Mouse (Mus musculus) left cerebral cortex, adult 2 months (tissue): ENCODE measurements around the gene Scgb1a1. TPM values are rescaled to one million over a fixed set of nuclear protein-coding genes. Genes with fewer than 3 reads are reported as not detected.

Source experiments
- DNase-seq, 2 experiments: peaks; one replicate each; pipeline ENCODE4 v3.0.0; 2021 to 2022; ENCODE audit warnings: low spot score in 2 of 2, mixed read lengths in 1 of 2; ENCODE audit errors: extremely low spot score in 1 of 2
- H3K27ac ChIP-seq: fragments of 200-600 bp; 2 replicates; pipeline ENCODE4 v1.8.1; 2022
- H3K4me3 ChIP-seq: fragments of 200-600 bp; 2 replicates; pipeline ENCODE4 v1.8.1; 2022
- CTCF ChIP-seq: fragments of 200-600 bp; IDR thresholded peaks from 2 replicates; pipeline ENCODE4 v1.8.1; 2022; ENCODE audit warnings: antibody characterized with exemption, mild to moderate bottlenecking, moderate library complexity
- intact Hi-C: fragments of 180-260 bp; cut with DNase I; formaldehyde crosslinking; loops from one replicate; pipeline ENCODE4 v1.15.1; 2025
- total RNA-seq, 2 experiments: library from RNA; stranded (reverse); gene quantifications; 2 replicates each; pipeline ENCODE4 v1.2.3; 2021

Gene Scgb1a1
- total RNA-seq, 2 experiments from 2014 or later, result not detected

DNA sequence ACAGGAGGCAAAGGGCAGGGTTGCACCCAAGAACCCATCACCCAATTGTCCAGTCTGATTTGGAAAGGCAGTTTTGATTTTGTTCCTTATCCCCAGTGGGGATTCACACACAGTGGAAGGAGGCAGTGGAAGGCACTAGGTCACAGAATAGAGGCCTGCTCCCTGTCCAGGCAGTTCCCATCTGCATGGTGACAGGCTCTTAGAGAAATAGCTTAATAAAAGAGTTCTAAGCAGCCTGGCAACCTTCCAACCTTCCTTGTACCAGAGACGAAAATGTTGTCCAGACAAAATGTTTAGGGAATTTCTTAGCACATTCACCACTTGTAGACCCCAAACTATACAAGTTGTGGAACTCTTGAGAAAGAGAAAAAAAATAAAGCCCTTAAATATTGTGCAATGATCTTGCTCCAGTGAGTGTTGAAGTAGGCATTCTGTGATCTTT, 39.8 kb downstream of the Scgb1a1 start:
- no peak for TF ChIP-seq CTCF
- intact Hi-C loops, result no loop called here
- Histone ChIP-seq H3K4me3 (no peak overlapping the region), H3K27ac (no peak overlapping the region)
- no peak for DNase-seq

DNA sequence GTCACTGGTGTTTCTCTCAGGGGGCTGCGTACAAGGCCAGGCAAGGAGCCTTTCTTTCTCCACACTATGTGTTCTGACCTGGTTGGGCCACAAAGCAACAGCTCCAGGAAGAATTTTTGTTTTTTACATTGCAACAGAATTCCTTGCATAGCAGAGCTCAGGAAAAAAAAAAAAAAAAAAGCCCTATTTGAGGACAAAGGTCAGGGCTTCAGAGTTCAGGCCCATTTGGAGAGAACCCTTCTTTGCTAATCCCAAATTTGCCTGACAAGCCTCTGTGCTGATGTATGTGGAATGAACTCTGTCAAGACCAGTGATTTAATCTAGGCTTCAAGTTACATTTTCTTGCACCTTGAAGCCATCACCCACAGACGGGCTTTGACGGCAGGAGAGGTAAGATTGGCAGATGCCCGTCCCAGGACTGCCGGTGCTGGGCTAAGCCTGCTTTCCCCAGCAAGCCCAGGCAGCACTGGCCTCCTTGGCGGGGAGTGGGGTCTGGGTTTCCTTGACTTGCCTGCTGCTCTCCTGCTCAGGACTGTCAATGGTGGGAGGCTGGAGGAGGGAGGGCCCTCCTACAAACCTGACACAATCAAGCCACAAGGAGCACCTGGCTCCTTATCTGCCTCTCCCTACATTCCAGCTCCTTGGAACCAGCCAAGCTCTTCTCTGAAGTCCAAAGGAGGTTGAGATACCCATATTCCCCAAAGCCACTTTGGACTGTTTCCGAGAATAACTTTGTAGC, 40.4 kb downstream of the Scgb1a1 start:
- no peak for TF ChIP-seq CTCF
- no peak for DNase-seq
- Histone ChIP-seq H3K27ac (no peak overlapping the region), H3K4me3 (no peak overlapping the region)
- intact Hi-C loops, result no loop called here

- no peak overlapping the region for H3K4me3 ChIP-seq
- intact Hi-C loops, result no loop called here
- no peak for TF ChIP-seq CTCF
- no peak for DNase-seq
- no peak overlapping the region for H3K27ac ChIP-seq
Observed at GRCm38 (mm10) chr19:9044291-9044690, 43.5 kb downstream of the Scgb1a1 start.

- intact Hi-C loops, result no loop called here
Observed at GRCm38 (mm10) chr19:9043123-9043522, 44.6 kb downstream of the Scgb1a1 start.

DNA sequence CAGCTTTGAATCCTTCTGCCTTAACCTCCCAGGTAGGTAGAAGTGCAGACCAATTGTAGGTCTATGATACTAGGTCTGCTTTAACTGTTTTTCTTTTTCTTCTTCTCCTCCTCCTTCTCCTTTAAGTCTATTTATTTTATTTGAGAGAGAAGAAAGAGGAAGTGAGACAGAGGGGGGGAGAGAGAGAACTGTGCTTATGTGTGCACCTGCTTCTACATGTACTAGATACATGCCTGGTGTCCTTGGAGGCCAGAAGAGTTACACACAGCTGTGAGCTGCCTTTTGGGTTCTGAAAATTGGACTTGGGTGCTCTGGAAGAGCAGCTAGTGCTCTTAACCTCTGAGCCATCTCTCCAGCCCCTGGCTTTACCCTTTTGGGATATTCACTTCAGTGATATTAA, 46.7 kb downstream of the Scgb1a1 start:
- TF ChIP-seq CTCF, result no peak
- no peak for DNase-seq
- intact Hi-C loops, result no loop called here
- H3K27ac ChIP-seq, result no peak overlapping the region
- H3K4me3 ChIP-seq, result no peak overlapping the region

More at GRCm38 (mm10) chr19:9043123-9043522, 44.6 kb downstream of the Scgb1a1 start:
- Histone ChIP-seq H3K27ac (no peak overlapping the region), H3K4me3 (no peak overlapping the region)
- no peak for TF ChIP-seq CTCF
- no peak for DNase-seq

DNA sequence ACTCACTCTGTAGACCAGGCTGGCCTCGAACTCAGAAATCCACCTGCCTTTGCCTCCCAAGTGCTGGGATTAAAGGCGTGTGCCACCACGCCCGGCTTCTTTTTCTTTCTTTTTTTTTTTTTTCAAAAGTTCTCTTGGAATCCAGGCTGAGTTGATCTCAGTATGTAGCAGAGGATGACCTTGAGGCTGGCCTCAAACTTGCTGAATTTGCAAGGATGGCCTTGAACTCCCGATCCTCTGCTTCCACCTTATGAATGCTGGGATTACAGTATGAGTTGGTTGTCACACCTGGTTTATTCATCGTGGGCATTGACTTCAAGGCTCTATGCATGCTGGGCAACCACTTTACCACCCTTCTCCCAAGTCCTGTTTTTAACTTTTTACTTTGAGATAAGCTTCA, 47.1 kb downstream of the Scgb1a1 start:
- TF ChIP-seq CTCF, result no peak
- intact Hi-C loops, result no loop called here
- no peak overlapping the region for H3K27ac ChIP-seq
- DNase-seq, result no peak
- H3K4me3 ChIP-seq, result no peak overlapping the region

GRCm38 (mm10) chr19:9039928-9040327, 47.8 kb downstream of the Scgb1a1 start:
- no peak for DNase-seq
- TF ChIP-seq CTCF, result no peak
- Histone ChIP-seq H3K27ac (no peak overlapping the region), H3K4me3 (no peak overlapping the region)
- intact Hi-C loops, result loop anchor here (5.0 kb wide), 1 partner anchor 38 kb away; no protein-coding TSS in a partner anchor

- Histone ChIP-seq H3K27ac (no peak overlapping the region), H3K4me3 (no peak overlapping the region)
- no peak for TF ChIP-seq CTCF
- DNase-seq, result no peak
- intact Hi-C loops, result loop anchor here (5.0 kb wide), 1 partner anchor 37 kb away; no protein-coding TSS in a partner anchor
Observed at GRCm38 (mm10) chr19:9039266-9039665, 48.5 kb downstream of the Scgb1a1 start.

GRCm38 (mm10) chr19:9038136-9038535, 49.6 kb downstream of the Scgb1a1 start:
- TF ChIP-seq CTCF, result no peak
- H3K4me3 ChIP-seq, result no peak overlapping the region
- no peak overlapping the region for H3K27ac ChIP-seq
- no peak for DNase-seq
- intact Hi-C loops, result loop anchor here (5.0 kb wide), 1 partner anchor 36 kb away; no protein-coding TSS in a partner anchor

GRCm38 (mm10) chr19:9035101-9035500, 52.7 kb downstream of the Scgb1a1 start:
- Histone ChIP-seq H3K27ac (no peak overlapping the region), H3K4me3 (no peak overlapping the region)
- no peak for DNase-seq
- TF ChIP-seq CTCF, result no peak
- intact Hi-C loops, result loop anchor here (5.0 kb wide), 1 partner anchor 33 kb away; no protein-coding TSS in a partner anchor

DNA sequence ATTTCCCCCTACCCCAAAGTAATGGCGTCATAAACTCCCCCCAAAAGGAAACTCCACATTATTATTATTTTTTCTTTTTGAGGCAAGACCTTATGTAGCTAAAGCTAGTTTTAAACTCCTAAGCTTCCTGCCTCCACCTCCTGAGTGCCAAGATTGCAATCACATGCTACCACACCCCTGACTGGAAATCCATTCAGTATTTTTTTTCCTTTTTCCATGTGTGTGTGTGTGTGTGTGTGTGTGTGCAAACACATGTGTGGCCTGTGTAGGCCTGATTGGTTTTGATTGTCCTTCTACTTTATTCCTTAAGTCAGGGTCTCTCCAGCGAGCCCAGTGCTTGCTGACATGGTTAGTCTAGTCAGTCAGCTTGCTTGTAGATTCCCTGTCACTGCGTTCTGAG, 53.3 kb downstream of the Scgb1a1 start:
- intact Hi-C loops, result no loop called here
- Histone ChIP-seq H3K27ac (no peak overlapping the region), H3K4me3 (no peak overlapping the region)
- no peak for TF ChIP-seq CTCF
- DNase-seq, result no peak

Other genes with a start within 250 kb of the Scgb1a1 start
- 100 to 1,000 TPM; 184 to 198 TPM for gene Gng3, start 248.8 kb downstream of the Scgb1a1 start, total RNA-seq
- 1 to 10 TPM in 1 of 2 experiments, under 1 TPM in 1; 0.87 to 1.1 TPM for gene Lrrn4cl, start 237.2 kb downstream of the Scgb1a1 start, total RNA-seq
- gene Ubxn1, start 216.5 kb downstream of the Scgb1a1 start, total RNA-seq, result 10 to 100 TPM; 86.1 to 94.7 TPM
- gene Uqcc3, start 207.0 kb downstream of the Scgb1a1 start, total RNA-seq, result 10 to 100 TPM; 33.1 to 36.2 TPM
- gene Lbhd1, start 204.2 kb downstream of the Scgb1a1 start, total RNA-seq, result 1 to 10 TPM; 6.5 to 9.3 TPM
- not detected for gene Gm49403, start 204.0 kb downstream of the Scgb1a1 start, total RNA-seq
- gene 1810009A15Rik, start 199.1 kb downstream of the Scgb1a1 start, total RNA-seq, result 10 to 100 TPM; 22.5 to 23.2 TPM
- 1 to 10 TPM; 1.2 to 6.7 TPM for gene Gm49416, start 199.0 kb downstream of the Scgb1a1 start, total RNA-seq
- gene Ints5, start 195.0 kb downstream of the Scgb1a1 start, total RNA-seq, result 10 to 100 TPM; 21.7 to 22.9 TPM
- 100 to 1,000 TPM in 1 of 2 experiments, 10 to 100 TPM in 1; 96.4 to 104 TPM for gene Ganab, start 189.9 kb downstream of the Scgb1a1 start, total RNA-seq
- gene B3gat3, start 167.6 kb downstream of the Scgb1a1 start, total RNA-seq, result 100 to 1,000 TPM; 172 to 173 TPM
- 1 to 10 TPM; 5.6 to 7.2 TPM for gene Rom1, start 158.6 kb downstream of the Scgb1a1 start, total RNA-seq
- gene Eml3, start 158.4 kb downstream of the Scgb1a1 start, total RNA-seq, result 10 to 100 TPM; 11.0 to 13.7 TPM
- 10 to 100 TPM; 55.5 to 55.6 TPM for gene Mta2, start 146.1 kb downstream of the Scgb1a1 start, total RNA-seq
- gene Tut1, start 134.1 kb downstream of the Scgb1a1 start, total RNA-seq, result 10 to 100 TPM; 21.4 to 22.4 TPM
- gene Eef1g, start 120.9 kb downstream of the Scgb1a1 start, total RNA-seq, result 100 to 1,000 TPM; 228 to 236 TPM
- 10 to 100 TPM; 22.5 to 32.2 TPM for gene Ahnak, start 98.7 kb downstream of the Scgb1a1 start, total RNA-seq
- gene Asrgl1, start 47.7 kb upstream of the Scgb1a1 start, total RNA-seq, result 100 to 1,000 TPM; 115 to 139 TPM